Mouse (Mus musculus) intestine, embryonic 16.5 days (tissue): ENCODE results near the gene Stx2. TPM values are rescaled to one million over a fixed set of nuclear protein-coding genes. Genes with fewer than 3 reads are reported as not detected.
A peak's percentile ranks its signal among the peaks of the same experiment; 100 is the strongest.

Source experiments
- ATAC-seq: fragments of 200-750 bp; cut with Nextera tagmentation; 2 replicates; pipeline ENCODE4 v1.8.0; 2017; ENCODE audit warnings: moderate TSS enrichment, moderate library complexity
- H3K27ac ChIP-seq: fragments of 300-500 bp; sonication (generic); 2 replicates; pipeline ENCODE4 v1.5.1; 2014; ENCODE audit warnings: mild to moderate bottlenecking, low read length
- H3K27me3 ChIP-seq: fragments of 300-500 bp; sonication (generic); replicated peaks from 2 replicates; pipeline ENCODE4 v1.6.1; 2014; ENCODE audit warnings: low read length, control low read depth, mixed read lengths; ENCODE audit not compliant: control insufficient read depth, insufficient read depth
- H3K36me3 ChIP-seq: fragments of 300-500 bp; sonication (generic); 2 replicates; pipeline ENCODE4 v1.6.1; 2014; ENCODE audit warnings: low read length, control low read depth; ENCODE audit not compliant: control insufficient read depth, insufficient read depth
- H3K4me1 ChIP-seq: fragments of 300-500 bp; sonication (generic); 2 replicates; pipeline ENCODE4 v1.6.1; 2014; ENCODE audit warnings: low read length, control low read depth, mixed read lengths; ENCODE audit not compliant: control insufficient read depth, insufficient read depth
- H3K4me2 ChIP-seq: fragments of 300-500 bp; sonication (generic); 2 replicates; pipeline ENCODE4 v1.6.1; 2014; ENCODE audit warnings: low read depth, low read length, control low read depth
- H3K4me3 ChIP-seq: fragments of 300-500 bp; sonication (generic); 2 replicates; pipeline ENCODE4 v1.5.1; 2014; ENCODE audit warnings: mild to moderate bottlenecking, low read length
- H3K9ac ChIP-seq: fragments of 300-500 bp; sonication (generic); 2 replicates; pipeline ENCODE4 v1.6.1; 2014; ENCODE audit warnings: low read depth, low read length
- H3K9me3 ChIP-seq: fragments of 300-500 bp; sonication (generic); 2 replicates; pipeline ENCODE4 v1.6.1; 2016; ENCODE audit warnings: low read length, control low read depth; ENCODE audit not compliant: control insufficient read depth
- WGBS: fragments of 180-500 bp; shearing (Covaris S2); extraction: QIAGEN DNeasy Blood & Tissue Kit; methylation state at CpG from one replicate; pipeline ENCODE4 v1.1.7; 2014; 5-methylcytosine and 5-hydroxymethylcytosine counted together
- polyA plus RNA-seq: library from polyadenylated mRNA; unstranded; fragments of >200 nt; fragmentation: Nextera tagmentation; extraction: Ambion mirVana; gene quantifications from 2 replicates; pipeline ENCODE4 v1.2.1, GENCODE M21; 2015

Stx2 gene
- polyA plus RNA-seq, 1 experiment from 2014 or later: 19.9 TPM

- Histone ChIP-seq H3K27ac (no peak overlapping the region), H3K4me2 (no peak overlapping the region), H3K4me3 (no peak overlapping the region), H3K4me1 (peaks cover 5% of the 10 kb centered on the region), H3K27me3 (no peaks in the 10 kb centered on the region), H3K36me3 (peaks cover 6% of the 10 kb centered on the region), H3K9me3 (no peaks in the 10 kb centered on the region), H3K9ac (no peak overlapping the region)
- no peak for ATAC-seq
- 75% methylated on average over 1 of the region's 1 CpGs for WGBS
These were observed 18.3 kb upstream of the Stx2 start for GRCm38 (mm10) chr5:129026637-129027036.

- H3K36me3 ChIP-seq: peaks cover 6% of the 10 kb centered on the region
- WGBS: 79% methylated on average over 3 of the region's 3 CpGs
- no peak overlapping the region for H3K4me2 ChIP-seq
- peaks cover 10% of the 10 kb centered on the region for H3K4me1 ChIP-seq
- ATAC-seq: no peak
- H3K4me3 ChIP-seq: no peak overlapping the region
- no peak overlapping the region for H3K9ac ChIP-seq
- H3K27me3 ChIP-seq: no peaks in the 10 kb centered on the region
- H3K9me3 ChIP-seq: no peaks in the 10 kb centered on the region
- H3K27ac ChIP-seq: no peak overlapping the region
These were observed 17.8 kb upstream of the Stx2 start for GRCm38 (mm10) chr5:129026171-129026570.

- H3K9me3 ChIP-seq: no peaks in the 10 kb centered on the region
These were observed 17.4 kb upstream of the Stx2 start for GRCm38 (mm10) chr5:129025725-129026124.

GRCm38 (mm10) chr5:129025048-129025447 is 16.7 kb upstream of the Stx2 start:
- peaks cover 10% of the 10 kb centered on the region for H3K4me1 ChIP-seq
- no peak overlapping the region for H3K27ac ChIP-seq
- H3K27me3 ChIP-seq: no peaks in the 10 kb centered on the region
- 38% methylated on average over 2 of the region's 2 CpGs for WGBS
- H3K4me2 ChIP-seq: no peak overlapping the region
- no peak for ATAC-seq
- no peak overlapping the region for H3K4me3 ChIP-seq
- no peaks in the 10 kb centered on the region for H3K9me3 ChIP-seq
- H3K9ac ChIP-seq: no peak overlapping the region
- H3K36me3 ChIP-seq: peaks cover 6% of the 10 kb centered on the region

More at GRCm38 (mm10) chr5:129025725-129026124, 17.4 kb upstream of the Stx2 start:
- no peak overlapping the region for H3K4me3 ChIP-seq
- no peaks in the 10 kb centered on the region for H3K27me3 ChIP-seq
- no peak overlapping the region for H3K27ac ChIP-seq
- no peak overlapping the region for H3K4me2 ChIP-seq
- H3K36me3 ChIP-seq: peaks cover 6% of the 10 kb centered on the region
- 75% methylated on average over 2 of the region's 2 CpGs for WGBS
- no peak overlapping the region for H3K9ac ChIP-seq
- H3K4me1 ChIP-seq: peaks cover 10% of the 10 kb centered on the region
- no peak for ATAC-seq

- Histone ChIP-seq H3K27ac (peak overlapping the region; percentile 96), H3K27me3 (no peaks in the 10 kb centered on the region), H3K9ac (peak overlapping the region; percentile 92), H3K36me3 (peaks cover 5% of the 10 kb centered on the region), H3K9me3 (no peaks in the 10 kb centered on the region), H3K4me2 (peak overlapping the region; percentile 62), H3K4me1 (peaks cover 16% of the 10 kb centered on the region), H3K4me3 (peak overlapping the region; percentile 83)
- peak; percentile 1; the same call in 1 of the 2 replicates for ATAC-seq
- 5% methylated on average over 28 of the region's 28 CpGs for WGBS
These were observed 12.4 kb upstream of the Stx2 start for GRCm38 (mm10) chr5:129020731-129021130.

GRCm38 (mm10) chr5:129020300-129020668 is 11.9 kb upstream of the Stx2 start:
- peaks cover 16% of the 10 kb centered on the region for H3K4me1 ChIP-seq
- WGBS: under 1% methylated on average over 54 of the region's 56 CpGs
- H3K27me3 ChIP-seq: no peaks in the 10 kb centered on the region
- peak overlapping the region; percentile 92 for H3K9ac ChIP-seq
- peak overlapping the region; percentile 96 for H3K27ac ChIP-seq
- peaks cover 3% of the 10 kb centered on the region for H3K36me3 ChIP-seq
- H3K4me2 ChIP-seq: peak overlapping the region; percentile 62
- ATAC-seq: peak; percentile 78
- H3K9me3 ChIP-seq: no peaks in the 10 kb centered on the region
- H3K4me3 ChIP-seq: peak overlapping the region; percentile 83

- peak within 1 kb of the TSS; percentile 96 for H3K27ac ChIP-seq
- H3K4me2 ChIP-seq: peak within 1 kb of the TSS; percentile 62
- peak within 1 kb of the TSS; percentile 92 for H3K9ac ChIP-seq
- no peaks in the 10 kb centered on the region for H3K9me3 ChIP-seq
- under 1% methylated on average over 101 of the region's 102 CpGs for WGBS
- H3K36me3 ChIP-seq: peaks cover 3% of the 10 kb centered on the region
- peaks cover 16% of the 10 kb centered on the region for H3K4me1 ChIP-seq
- H3K27me3 ChIP-seq: no peaks in the 10 kb centered on the region
- peak within 1 kb of the TSS; percentile 83 for H3K4me3 ChIP-seq
- peak; percentile 95 for ATAC-seq
These were observed 11.3 kb upstream of the Stx2 start, which contains the start of gene Ran for GRCm38 (mm10) chr5:129019497-129020299. Ran (plus strand) TSS chr5:129020069.

GRCm38 (mm10) chr5:129018782-129019489 is 10.6 kb upstream of the Stx2 start:
- Histone ChIP-seq H3K4me3 (peak overlapping the region; percentile 83), H3K36me3 (peaks cover 3% of the 10 kb centered on the region), H3K9me3 (no peaks in the 10 kb centered on the region), H3K27ac (peak overlapping the region; percentile 90), H3K4me1 (peaks cover 16% of the 10 kb centered on the region), H3K27me3 (no peaks in the 10 kb centered on the region), H3K4me2 (peak overlapping the region; percentile 50), H3K9ac (peak overlapping the region; percentile 74)
- no peak for ATAC-seq
- 80% methylated on average over 13 of the region's 13 CpGs for WGBS

- H3K9me3 ChIP-seq: no peaks in the 10 kb centered on the region
- ATAC-seq: no peak
These were observed 8.0 kb upstream of the Stx2 start for GRCm38 (mm10) chr5:129016370-129016769.

More at GRCm38 (mm10) chr5:129016370-129016769, 8.0 kb upstream of the Stx2 start:
- Histone ChIP-seq H3K9ac (no peak overlapping the region), H3K27ac (no peak overlapping the region), H3K4me2 (no peak overlapping the region), H3K36me3 (no peaks in the 10 kb centered on the region), H3K27me3 (no peaks in the 10 kb centered on the region), H3K4me3 (no peak overlapping the region), H3K4me1 (peaks cover 8% of the 10 kb centered on the region)
- 94% methylated on average over 3 of the region's 3 CpGs for WGBS
